Mouse (Mus musculus) myocyte (in vitro differentiated cells): ENCODE data around the gene Ptchd3. TPM values are rescaled to one million over a fixed set of nuclear protein-coding genes. Genes with fewer than 3 reads are reported as not detected.

ENCODE experiments used
- H3K27me3 ChIP-seq: one replicate; pipeline ENCODE4 v1.6.1; 2011; ENCODE audit not compliant: control insufficient read depth, insufficient read depth, insufficient read length
- H3K36me3 ChIP-seq: one replicate; pipeline ENCODE4 v1.6.1; 2011; ENCODE audit not compliant: control insufficient read depth, insufficient read depth
- H3K4me2 ChIP-seq: one replicate; pipeline ENCODE4 v1.6.1; 2011; ENCODE audit warnings: low read depth, control low read depth
- H3K4me3 ChIP-seq: one replicate; pipeline ENCODE4 v1.5.1; 2011; ENCODE audit warnings: mild to moderate bottlenecking, control low read depth, moderate library complexity
- H3K79me2 ChIP-seq: one replicate; pipeline ENCODE4 v1.6.1; 2011; ENCODE audit not compliant: control insufficient read depth, insufficient read depth
- H3ac ChIP-seq: one replicate; pipeline ENCODE4 v1.6.1; 2011; ENCODE audit not compliant: control insufficient read depth, insufficient read length
- CEBPB ChIP-seq: IDR thresholded peaks from 2 replicates; pipeline ENCODE4 v1.6.1; 2011; ENCODE audit warnings: mild to moderate bottlenecking, moderate library complexity; ENCODE audit not compliant: poor library complexity, insufficient read depth, severe bottlenecking
- E2F4 ChIP-seq: IDR thresholded peaks from one replicate; pipeline ENCODE4 v1.6.1; 2011; ENCODE audit warnings: mild to moderate bottlenecking, control low read depth, moderate library complexity; ENCODE audit not compliant: insufficient read depth
- MAX ChIP-seq: IDR thresholded peaks from one replicate; pipeline ENCODE4 v1.6.1; 2011; ENCODE audit warnings: low read depth, mild to moderate bottlenecking, control low read depth
- MYOD1 ChIP-seq, 3 experiments: IDR thresholded peaks; one replicate each; pipeline ENCODE4 v1.6.1; 2011; ENCODE audit warnings: control low read depth in 2 of 3, low read depth in 2 of 3, mild to moderate bottlenecking in 2 of 3, moderate library complexity in 1 of 3; ENCODE audit not compliant: insufficient read length in 2 of 3, control insufficient read depth in 1 of 3
- MYOG ChIP-seq, 3 experiments: IDR thresholded peaks; one replicate each; pipeline ENCODE4 v1.6.1; 2011; ENCODE audit warnings: control low read depth in 2 of 3, low read depth in 2 of 3, mild to moderate bottlenecking in 2 of 3; ENCODE audit not compliant: insufficient read length in 2 of 3, control insufficient read depth in 1 of 3, insufficient read depth in 1 of 3
- POLR2A ChIP-seq: IDR thresholded peaks from one replicate; pipeline ENCODE4 v1.6.1; 2011; ENCODE audit warnings: low read depth, mild to moderate bottlenecking, control low read depth, moderate library complexity; ENCODE audit not compliant: insufficient read length
- POLR2AphosphoS2 ChIP-seq: IDR thresholded peaks from one replicate; pipeline ENCODE4 v1.6.1; 2011; ENCODE audit warnings: low read depth, control low read depth; ENCODE audit not compliant: insufficient read length
- REST ChIP-seq: IDR thresholded peaks from one replicate; pipeline ENCODE4 v1.6.1; 2011; ENCODE audit warnings: mild to moderate bottlenecking, control low read depth, moderate library complexity; ENCODE audit not compliant: insufficient read depth, insufficient read length
- SRF ChIP-seq: IDR thresholded peaks from one replicate; pipeline ENCODE4 v1.6.1; 2011; ENCODE audit warnings: low read depth; ENCODE audit not compliant: control insufficient read depth, insufficient read length
- TCF12 ChIP-seq: IDR thresholded peaks from one replicate; pipeline ENCODE4 v1.6.1; 2011; ENCODE audit warnings: mild to moderate bottlenecking, control low read depth; ENCODE audit not compliant: poor library complexity, insufficient read depth, severe bottlenecking
- TCF3 ChIP-seq: IDR thresholded peaks from one replicate; pipeline ENCODE4 v1.6.1; 2011; ENCODE audit warnings: low read depth, control low read depth; ENCODE audit not compliant: insufficient read length
- USF1 ChIP-seq: IDR thresholded peaks from one replicate; pipeline ENCODE4 v1.6.1; 2011; ENCODE audit warnings: low read depth, mild to moderate bottlenecking, control low read depth, moderate library complexity
- polyA plus RNA-seq: library from polyadenylated mRNA; unstranded; fragments of >200 nt; fragmentation: generic; extraction: Trizol; gene quantifications from one replicate; pipeline ENCODE4 v1.2.1, GENCODE M21; 2012; ENCODE audit warnings: missing spikeins

Ptchd3 gene
- polyA plus RNA-seq, 1 experiment, result not detected

- no peak overlapping the region for H3K4me2 ChIP-seq
- no peaks in the 10 kb centered on the region for H3K79me2 ChIP-seq
- H3ac ChIP-seq, result no peak overlapping the region
- TF ChIP-seq MYOG (IDR thresholded peaks at IDR 0.05; ENCODE audit: control insufficient read depth in 1 of 3, insufficient read depth in 1 of 3, insufficient read length in 2 of 3, low read depth in 2 of 3) (no peak), REST (no peak), MYOD1 (IDR thresholded peaks at IDR 0.05; ENCODE audit: control insufficient read depth in 1 of 3, insufficient read length in 2 of 3, low read depth in 2 of 3) (no peak), MAX (no peak), POLR2A (no peak), USF1 (no peak)
- no peaks in the 10 kb centered on the region for H3K36me3 ChIP-seq
- no peaks in the 10 kb centered on the region for H3K27me3 ChIP-seq
- no peak overlapping the region for H3K4me3 ChIP-seq
Measured at GRCm38 (mm10) chr11:121791446-121791845, 38.6 kb upstream of the Ptchd3 start.

- Histone ChIP-seq H3K79me2 (no peaks in the 10 kb centered on the region), H3K4me2 (no peak overlapping the region), H3K27me3 (no peaks in the 10 kb centered on the region), H3K36me3 (no peaks in the 10 kb centered on the region), H3K4me3 (no peak overlapping the region), H3ac (no peak overlapping the region)
- no peak for TF ChIP-seq TCF12
- TF ChIP-seq CEBPB, result no peak
- TF ChIP-seq E2F4, result no peak
- TF ChIP-seq TCF3, result no peak
- TF ChIP-seq POLR2A, result no peak
- no peak for TF ChIP-seq USF1
- TF ChIP-seq SRF, result no peak
- TF ChIP-seq MYOD1 (IDR thresholded peaks at IDR 0.05; ENCODE audit: control insufficient read depth in 1 of 3, insufficient read length in 2 of 3, low read depth in 2 of 3), result no peak
- no peak for TF ChIP-seq MYOG (IDR thresholded peaks at IDR 0.05; ENCODE audit: control insufficient read depth in 1 of 3, insufficient read depth in 1 of 3, insufficient read length in 2 of 3, low read depth in 2 of 3)
- TF ChIP-seq MAX, result no peak
- TF ChIP-seq POLR2AphosphoS2, result no peak
- TF ChIP-seq REST, result no peak
Measured at GRCm38 (mm10) chr11:121791991-121792390, 38.1 kb upstream of the Ptchd3 start.

- H3ac ChIP-seq, result no peak overlapping the region
- H3K4me2 ChIP-seq, result no peak overlapping the region
- H3K4me3 ChIP-seq, result no peak overlapping the region
- no peaks in the 10 kb centered on the region for H3K79me2 ChIP-seq
- H3K36me3 ChIP-seq, result no peaks in the 10 kb centered on the region
- no peaks in the 10 kb centered on the region for H3K27me3 ChIP-seq
- TF ChIP-seq CEBPB (no peak), TCF3 (no peak), POLR2AphosphoS2 (no peak), E2F4 (no peak), USF1 (no peak), REST (no peak), MAX (no peak), MYOG (IDR thresholded peaks at IDR 0.05; ENCODE audit: control insufficient read depth in 1 of 3, insufficient read depth in 1 of 3, insufficient read length in 2 of 3, low read depth in 2 of 3) (no peak), TCF12 (no peak), POLR2A (no peak), MYOD1 (IDR thresholded peaks at IDR 0.05; ENCODE audit: control insufficient read depth in 1 of 3, insufficient read length in 2 of 3, low read depth in 2 of 3) (no peak), SRF (no peak)
Measured at GRCm38 (mm10) chr11:121793530-121793929, 36.5 kb upstream of the Ptchd3 start.

GRCm38 (mm10) chr11:121794186-121794585 lies 35.9 kb upstream of the Ptchd3 start:
- Histone ChIP-seq H3K79me2 (no peaks in the 10 kb centered on the region), H3K36me3 (no peaks in the 10 kb centered on the region), H3K4me2 (no peak overlapping the region), H3ac (no peak overlapping the region), H3K27me3 (no peaks in the 10 kb centered on the region), H3K4me3 (no peak overlapping the region)
- TF ChIP-seq E2F4, result no peak
- no peak for TF ChIP-seq SRF
- TF ChIP-seq TCF3, result no peak
- no peak for TF ChIP-seq USF1
- TF ChIP-seq POLR2AphosphoS2, result no peak
- no peak for TF ChIP-seq MYOG (IDR thresholded peaks at IDR 0.05; ENCODE audit: control insufficient read depth in 1 of 3, insufficient read depth in 1 of 3, insufficient read length in 2 of 3, low read depth in 2 of 3)
- TF ChIP-seq REST, result no peak
- TF ChIP-seq MAX, result no peak
- TF ChIP-seq CEBPB, result no peak
- TF ChIP-seq TCF12, result no peak
- TF ChIP-seq POLR2A, result no peak
- no peak for TF ChIP-seq MYOD1 (IDR thresholded peaks at IDR 0.05; ENCODE audit: control insufficient read depth in 1 of 3, insufficient read length in 2 of 3, low read depth in 2 of 3)

- Histone ChIP-seq H3K27me3 (no peaks in the 10 kb centered on the region), H3K79me2 (no peaks in the 10 kb centered on the region), H3ac (no peak overlapping the region), H3K4me3 (no peak overlapping the region), H3K4me2 (no peak overlapping the region), H3K36me3 (no peaks in the 10 kb centered on the region)
- TF ChIP-seq POLR2A (no peak), MYOD1 (IDR thresholded peaks at IDR 0.05; ENCODE audit: control insufficient read depth in 1 of 3, insufficient read length in 2 of 3, low read depth in 2 of 3) (peak in 1 of 3 experiments; percentile 13), TCF12 (no peak)
Measured at GRCm38 (mm10) chr11:121794591-121795199, 35.4 kb upstream of the Ptchd3 start.
